Mouse (Mus musculus): ENCODE measurements around the gene Olfr585. TPM values are rescaled to one million over a fixed set of nuclear protein-coding genes. Genes with fewer than 3 reads are reported as not detected.

Gene Olfr585
- polyA plus RNA-seq (2015; fragmentation: Nextera tagmentation; extraction: Ambion mirVana), result not detected in 2 replicates

DNA sequence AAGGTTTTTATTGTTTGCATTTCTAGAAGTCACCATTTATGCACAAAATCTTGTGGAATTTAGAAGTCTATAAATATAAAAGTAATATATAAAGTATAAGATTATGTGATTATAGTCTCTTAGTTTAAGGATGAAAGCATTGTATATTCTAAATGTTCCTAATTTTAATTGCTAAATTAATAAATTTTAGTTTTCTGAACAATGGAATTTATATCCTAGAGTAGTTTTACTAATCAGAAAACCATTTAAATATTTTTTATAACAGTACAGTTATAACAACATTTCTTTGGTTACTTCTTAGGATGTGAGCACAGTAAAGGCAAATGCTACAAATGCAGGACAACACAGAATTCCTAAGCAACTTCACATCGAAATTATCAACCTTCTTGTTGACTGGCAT, at the start of gene Olfr585:
Gene Olfr585, plus strand, starts transcription at position 301 of the 400 bp plus-strand sequence.
- no peak for ATAC-seq
- Histone ChIP-seq H3K36me3 (ENCODE audit: control insufficient read depth, insufficient read depth) (no peaks in the 10 kb centered on the region), H3K9me3 (ENCODE audit: control insufficient read depth) (no peaks in the 10 kb centered on the region), H3K9ac (ENCODE audit: low read depth, low read length) (no peak within 1 kb of the TSS), H3K4me3 (ENCODE audit: low read depth, low read length) (no peak within 1 kb of the TSS), H3K4me1 (replicated peaks; ENCODE audit: control insufficient read depth, insufficient read depth, low read length) (no peaks in the 10 kb centered on the region), H3K4me2 (replicated peaks; ENCODE audit: low read depth) (no peak within 1 kb of the TSS), H3K27ac (ENCODE audit: low read depth, low read length) (no peak within 1 kb of the TSS), H3K27me3 (replicated peaks; ENCODE audit: control insufficient read depth, insufficient read depth, low read length) (no peaks in the 10 kb centered on the region)
- 72% methylated on average over 1 of the region's 1 CpGs for WGBS
- no peak for TF ChIP-seq CTCF (IDR thresholded peaks at IDR 0.05; ENCODE audit: low read depth)

DNA sequence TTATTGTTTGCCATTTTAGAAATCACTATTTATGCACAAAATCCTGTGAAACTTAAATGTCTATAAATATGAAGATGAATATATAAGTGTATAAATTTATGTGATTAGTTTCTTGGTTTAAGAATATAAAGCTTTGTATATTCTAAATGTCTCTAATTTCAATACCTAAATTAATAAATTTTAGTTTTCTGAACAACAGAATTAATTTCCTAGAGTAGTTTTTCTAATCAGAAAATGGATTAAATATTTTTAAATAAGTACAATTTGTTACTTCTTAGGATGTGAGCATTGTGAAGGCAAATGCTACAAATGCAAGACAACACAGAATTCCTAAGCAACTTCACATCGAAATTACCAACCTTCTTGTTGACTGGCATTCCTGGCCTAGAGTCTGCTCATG, 46.5 kb upstream of the Olfr585 start, which contains the start of gene Olfr583:
Gene Olfr583, plus strand, starts transcription at position 301 of the 400 bp plus-strand sequence.
- TF ChIP-seq CTCF (IDR thresholded peaks at IDR 0.05; ENCODE audit: low read depth), result no peak
- Histone ChIP-seq H3K4me1 (replicated peaks; ENCODE audit: control insufficient read depth, insufficient read depth, low read length) (no peaks in the 10 kb centered on the region), H3K9me3 (ENCODE audit: control insufficient read depth) (no peaks in the 10 kb centered on the region), H3K9ac (ENCODE audit: low read depth, low read length) (no peak within 1 kb of the TSS), H3K36me3 (ENCODE audit: control insufficient read depth, insufficient read depth) (no peaks in the 10 kb centered on the region), H3K27me3 (replicated peaks; ENCODE audit: control insufficient read depth, insufficient read depth, low read length) (no peaks in the 10 kb centered on the region), H3K4me3 (ENCODE audit: low read depth, low read length) (no peak within 1 kb of the TSS), H3K27ac (ENCODE audit: low read depth, low read length) (no peak within 1 kb of the TSS), H3K4me2 (replicated peaks; ENCODE audit: low read depth) (no peak within 1 kb of the TSS)
- ATAC-seq, result no peak
- WGBS, result 85% methylated on average over 1 of the region's 1 CpGs

DNA sequence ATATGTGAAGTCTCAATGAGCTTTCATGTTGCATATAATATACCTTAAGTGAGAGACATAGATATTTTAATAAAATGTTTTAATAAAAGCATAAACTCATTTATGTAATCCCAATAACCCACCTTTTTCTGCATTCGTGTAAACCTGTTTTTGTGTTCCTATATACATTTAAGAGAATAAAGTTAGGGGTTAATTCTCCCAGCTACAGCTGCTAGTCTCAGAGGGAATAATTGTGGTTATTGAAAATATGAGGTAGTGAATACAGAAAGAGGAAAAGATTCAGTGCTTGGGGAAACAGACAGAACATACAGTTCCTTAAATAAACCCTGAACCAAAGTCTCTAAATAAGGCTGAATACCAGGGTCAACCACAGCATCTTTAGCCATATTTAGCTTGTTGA, 15.9 kb upstream of the Olfr585 start, which contains the start of gene Olfr584:
Gene Olfr584, plus strand, starts transcription at position 301 of the 400 bp plus-strand sequence.
- ATAC-seq, result no peak
- Histone ChIP-seq H3K4me2 (replicated peaks; ENCODE audit: low read depth) (no peak within 1 kb of the TSS), H3K4me1 (replicated peaks; ENCODE audit: control insufficient read depth, insufficient read depth, low read length) (no peaks in the 10 kb centered on the region), H3K27me3 (replicated peaks; ENCODE audit: control insufficient read depth, insufficient read depth, low read length) (no peaks in the 10 kb centered on the region), H3K4me3 (ENCODE audit: low read depth, low read length) (no peak within 1 kb of the TSS), H3K36me3 (ENCODE audit: control insufficient read depth, insufficient read depth) (no peaks in the 10 kb centered on the region), H3K9ac (ENCODE audit: low read depth, low read length) (no peak within 1 kb of the TSS), H3K27ac (ENCODE audit: low read depth, low read length) (no peak within 1 kb of the TSS), H3K9me3 (ENCODE audit: control insufficient read depth) (no peaks in the 10 kb centered on the region)
- WGBS, result 79% methylated on average over 1 of the region's 1 CpGs
- TF ChIP-seq CTCF (IDR thresholded peaks at IDR 0.05; ENCODE audit: low read depth), result no peak

DNA sequence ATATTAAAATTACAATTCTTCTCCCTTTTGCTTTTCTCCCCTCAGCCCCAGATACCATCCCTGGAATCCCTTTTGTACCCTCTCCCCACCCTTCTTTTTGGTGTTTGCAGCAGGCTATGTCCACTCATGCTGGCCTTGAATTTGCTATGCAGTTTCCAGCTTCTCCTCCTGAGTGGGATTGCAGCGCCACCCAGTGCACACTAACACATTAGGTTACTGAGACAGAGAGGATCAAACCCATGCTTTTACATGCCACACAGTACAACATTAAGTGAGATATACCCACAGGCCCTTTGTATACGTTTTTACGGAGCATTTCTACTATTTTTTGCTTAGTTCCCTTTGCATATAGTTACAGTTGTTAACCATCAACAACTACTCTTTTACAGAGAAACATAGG, 21.9 kb downstream of the Olfr585 start:
- 41% methylated on average over 3 of the region's 3 CpGs for WGBS
- no peak overlapping the region for H3K9ac ChIP-seq (ENCODE audit: low read depth, low read length)
- TF ChIP-seq CTCF (IDR thresholded peaks at IDR 0.05; ENCODE audit: low read depth), result peak; percentile 51
- no peaks in the 10 kb centered on the region for H3K4me1 ChIP-seq (replicated peaks; ENCODE audit: control insufficient read depth, insufficient read depth, low read length)
- no peaks in the 10 kb centered on the region for H3K36me3 ChIP-seq (ENCODE audit: control insufficient read depth, insufficient read depth)
- H3K27ac ChIP-seq (ENCODE audit: low read depth, low read length), result no peak overlapping the region
- H3K4me2 ChIP-seq (replicated peaks; ENCODE audit: low read depth), result no peak overlapping the region
- ATAC-seq, result no peak
- no peak overlapping the region for H3K4me3 ChIP-seq (ENCODE audit: low read depth, low read length)
- H3K27me3 ChIP-seq (replicated peaks; ENCODE audit: control insufficient read depth, insufficient read depth, low read length), result no peaks in the 10 kb centered on the region
- H3K9me3 ChIP-seq (ENCODE audit: control insufficient read depth), result no peaks in the 10 kb centered on the region

DNA sequence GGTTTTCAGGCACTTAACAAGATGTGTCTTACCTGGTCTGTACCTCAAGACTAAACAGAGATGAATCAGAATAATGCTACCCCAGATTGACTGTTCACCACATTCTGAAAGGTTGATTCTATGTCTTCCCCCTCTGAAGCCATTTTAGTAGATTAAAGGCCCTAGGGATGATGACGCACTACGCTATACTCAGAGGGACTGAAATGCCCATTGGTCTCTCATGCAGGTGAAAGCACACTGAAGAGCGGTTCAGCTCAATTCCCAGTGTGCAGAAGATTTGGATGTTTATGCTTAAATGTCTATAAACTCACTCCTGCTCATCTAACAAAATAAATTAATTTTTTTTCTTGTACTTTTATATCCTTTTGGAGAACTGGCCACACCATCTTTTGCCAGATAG, 28.0 kb downstream of the Olfr585 start, which contains the start of gene Olfr586:
Gene Olfr586, minus strand, starts transcription at position 101 of the 400 bp plus-strand sequence.
- no peak for TF ChIP-seq CTCF (IDR thresholded peaks at IDR 0.05; ENCODE audit: low read depth)
- H3K4me2 ChIP-seq (replicated peaks; ENCODE audit: low read depth), result no peak within 1 kb of the TSS

DNA sequence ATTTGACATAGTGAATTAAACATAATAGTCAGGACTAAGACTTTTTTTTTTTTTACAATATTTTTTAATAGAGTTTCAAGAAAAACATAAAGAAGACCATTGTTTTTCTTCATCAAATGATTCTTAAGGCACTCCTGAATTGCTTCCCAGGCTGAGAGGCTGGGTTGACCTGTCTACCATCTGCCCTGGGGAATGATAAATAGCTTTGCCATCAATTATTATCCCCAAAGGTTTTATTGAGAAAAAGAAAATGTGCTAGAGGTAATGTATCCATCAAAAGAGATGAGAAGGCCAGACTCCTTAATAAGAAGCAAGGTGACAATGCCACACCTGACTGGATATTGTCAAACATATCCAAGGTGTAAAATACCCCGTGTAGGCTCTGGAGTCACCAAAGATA, 43.1 kb downstream of the Olfr585 start, which contains the start of gene Olfr588-ps1:
Gene Olfr588-ps1, plus strand, starts transcription at position 301 of the 400 bp plus-strand sequence.
- no peak for TF ChIP-seq CTCF (IDR thresholded peaks at IDR 0.05; ENCODE audit: low read depth)
- H3K4me3 ChIP-seq (ENCODE audit: low read depth, low read length), result no peak within 1 kb of the TSS
- no peaks in the 10 kb centered on the region for H3K36me3 ChIP-seq (ENCODE audit: control insufficient read depth, insufficient read depth)
- no peaks in the 10 kb centered on the region for H3K9me3 ChIP-seq (ENCODE audit: control insufficient read depth)
- H3K9ac ChIP-seq (ENCODE audit: low read depth, low read length), result no peak within 1 kb of the TSS
- no peak within 1 kb of the TSS for H3K4me2 ChIP-seq (replicated peaks; ENCODE audit: low read depth)
- WGBS, result 80% methylated on average over 1 of the region's 1 CpGs
- ATAC-seq, result no peak
- H3K27me3 ChIP-seq (replicated peaks; ENCODE audit: control insufficient read depth, insufficient read depth, low read length), result no peaks in the 10 kb centered on the region
- no peaks in the 10 kb centered on the region for H3K4me1 ChIP-seq (replicated peaks; ENCODE audit: control insufficient read depth, insufficient read depth, low read length)
- no peak within 1 kb of the TSS for H3K27ac ChIP-seq (ENCODE audit: low read depth, low read length)

More for the DNA sequence above, 28.0 kb downstream of the Olfr585 start, which contains the start of gene Olfr586:
- H3K27me3 ChIP-seq (replicated peaks; ENCODE audit: control insufficient read depth, insufficient read depth, low read length), result no peaks in the 10 kb centered on the region
- no peaks in the 10 kb centered on the region for H3K9me3 ChIP-seq (ENCODE audit: control insufficient read depth)
- no peak within 1 kb of the TSS for H3K4me3 ChIP-seq (ENCODE audit: low read depth, low read length)
- no peak within 1 kb of the TSS for H3K27ac ChIP-seq (ENCODE audit: low read depth, low read length)
- ATAC-seq, result no peak
- H3K9ac ChIP-seq (ENCODE audit: low read depth, low read length), result no peak within 1 kb of the TSS
- no peaks in the 10 kb centered on the region for H3K4me1 ChIP-seq (replicated peaks; ENCODE audit: control insufficient read depth, insufficient read depth, low read length)
- H3K36me3 ChIP-seq (ENCODE audit: control insufficient read depth, insufficient read depth), result no peaks in the 10 kb centered on the region
- 93% methylated on average over 3 of the region's 3 CpGs for WGBS

Other genes with a start within 250 kb of the Olfr585 start
- not detected in 2 replicates for gene Olfr566, start 239.0 kb upstream of the Olfr585 start, polyA plus RNA-seq (2015; fragmentation: Nextera tagmentation; extraction: Ambion mirVana)
- not detected in 2 replicates for gene Olfr568, start 220.6 kb upstream of the Olfr585 start, polyA plus RNA-seq (2015; fragmentation: Nextera tagmentation; extraction: Ambion mirVana)
- not detected in 2 replicates for gene Olfr569, start 206.8 kb upstream of the Olfr585 start, polyA plus RNA-seq (2015; fragmentation: Nextera tagmentation; extraction: Ambion mirVana)
- gene Olfr570, start 203.1 kb upstream of the Olfr585 start, polyA plus RNA-seq (2015; fragmentation: Nextera tagmentation; extraction: Ambion mirVana), result not detected in 2 replicates
- not detected in 2 replicates for gene Olfr571, start 180.2 kb upstream of the Olfr585 start, polyA plus RNA-seq (2015; fragmentation: Nextera tagmentation; extraction: Ambion mirVana)
- gene Olfr572, start 173.3 kb upstream of the Olfr585 start, polyA plus RNA-seq (2015; fragmentation: Nextera tagmentation; extraction: Ambion mirVana), result not detected in 2 replicates
- not detected in 2 replicates for gene Olfr573-ps1, start 155.1 kb upstream of the Olfr585 start, polyA plus RNA-seq (2015; fragmentation: Nextera tagmentation; extraction: Ambion mirVana)
- not detected in 2 replicates for gene Olfr574, start 149.3 kb upstream of the Olfr585 start, polyA plus RNA-seq (2015; fragmentation: Nextera tagmentation; extraction: Ambion mirVana)
- gene Olfr575, start 138.9 kb upstream of the Olfr585 start, polyA plus RNA-seq (2015; fragmentation: Nextera tagmentation; extraction: Ambion mirVana), result not detected in 2 replicates
- not detected in 2 replicates for gene Olfr576, start 135.1 kb upstream of the Olfr585 start, polyA plus RNA-seq (2015; fragmentation: Nextera tagmentation; extraction: Ambion mirVana)
- gene Olfr577, start 121.8 kb upstream of the Olfr585 start, polyA plus RNA-seq (2015; fragmentation: Nextera tagmentation; extraction: Ambion mirVana), result not detected in 2 replicates
- gene Olfr578, start 108.4 kb upstream of the Olfr585 start, polyA plus RNA-seq (2015; fragmentation: Nextera tagmentation; extraction: Ambion mirVana), result not detected in 2 replicates
- gene Olfr582, start 59.7 kb upstream of the Olfr585 start, polyA plus RNA-seq (2015; fragmentation: Nextera tagmentation; extraction: Ambion mirVana), result not detected in 2 replicates
- gene Olfr583, start 46.4 kb upstream of the Olfr585 start, polyA plus RNA-seq (2015; fragmentation: Nextera tagmentation; extraction: Ambion mirVana), result not detected in 2 replicates
- not detected in 2 replicates for gene Olfr584, start 15.8 kb upstream of the Olfr585 start, polyA plus RNA-seq (2015; fragmentation: Nextera tagmentation; extraction: Ambion mirVana)
- gene Olfr586, start 27.9 kb downstream of the Olfr585 start, polyA plus RNA-seq (2015; fragmentation: Nextera tagmentation; extraction: Ambion mirVana), result not detected in 2 replicates
- gene Olfr588-ps1, start 43.2 kb downstream of the Olfr585 start, polyA plus RNA-seq (2015; fragmentation: Nextera tagmentation; extraction: Ambion mirVana), result not detected in 2 replicates
- not detected in 2 replicates for gene Olfr589, start 58.6 kb downstream of the Olfr585 start, polyA plus RNA-seq (2015; fragmentation: Nextera tagmentation; extraction: Ambion mirVana)
- gene Olfr591, start 80.6 kb downstream of the Olfr585 start, polyA plus RNA-seq (2015; fragmentation: Nextera tagmentation; extraction: Ambion mirVana), result not detected in 2 replicates
- not detected in 2 replicates for gene Olfr592, start 87.1 kb downstream of the Olfr585 start, polyA plus RNA-seq (2015; fragmentation: Nextera tagmentation; extraction: Ambion mirVana)
- not detected in 2 replicates for gene Olfr593, start 114.1 kb downstream of the Olfr585 start, polyA plus RNA-seq (2015; fragmentation: Nextera tagmentation; extraction: Ambion mirVana)
- not detected in 2 replicates for gene Olfr594, start 119.3 kb downstream of the Olfr585 start, polyA plus RNA-seq (2015; fragmentation: Nextera tagmentation; extraction: Ambion mirVana)
- gene Usp17ld, start 154.8 kb downstream of the Olfr585 start, polyA plus RNA-seq (2015; fragmentation: Nextera tagmentation; extraction: Ambion mirVana), result not detected in 2 replicates
- not detected in 2 replicates for gene Olfr596, start 207.9 kb downstream of the Olfr585 start, polyA plus RNA-seq (2015; fragmentation: Nextera tagmentation; extraction: Ambion mirVana)
- gene Olfr597, start 218.6 kb downstream of the Olfr585 start, polyA plus RNA-seq (2015; fragmentation: Nextera tagmentation; extraction: Ambion mirVana), result not detected in 2 replicates
- not detected in 2 replicates for gene Olfr598, start 225.8 kb downstream of the Olfr585 start, polyA plus RNA-seq (2015; fragmentation: Nextera tagmentation; extraction: Ambion mirVana)
- gene Olfr599, start 238.2 kb downstream of the Olfr585 start, polyA plus RNA-seq (2015; fragmentation: Nextera tagmentation; extraction: Ambion mirVana), result not detected in 2 replicates

Data from intestine, postnatal 0 days (tissue).